Mouse (Mus musculus) myocyte (in vitro differentiated cells): ENCODE data around the gene Pbx1. TPM values are rescaled to one million over a fixed set of nuclear protein-coding genes. Genes with fewer than 3 reads are reported as not detected.

Source experiments
- H3K27me3 ChIP-seq: one replicate; pipeline ENCODE4 v1.6.1; 2011; ENCODE audit not compliant: control insufficient read depth, insufficient read depth, insufficient read length
- H3K36me3 ChIP-seq: one replicate; pipeline ENCODE4 v1.6.1; 2011; ENCODE audit not compliant: control insufficient read depth, insufficient read depth
- H3K4me2 ChIP-seq: one replicate; pipeline ENCODE4 v1.6.1; 2011; ENCODE audit warnings: low read depth, control low read depth
- H3K4me3 ChIP-seq: one replicate; pipeline ENCODE4 v1.5.1; 2011; ENCODE audit warnings: mild to moderate bottlenecking, control low read depth, moderate library complexity
- H3K79me2 ChIP-seq: one replicate; pipeline ENCODE4 v1.6.1; 2011; ENCODE audit not compliant: control insufficient read depth, insufficient read depth
- H3ac ChIP-seq: one replicate; pipeline ENCODE4 v1.6.1; 2011; ENCODE audit not compliant: control insufficient read depth, insufficient read length
- CEBPB ChIP-seq: IDR thresholded peaks from 2 replicates; pipeline ENCODE4 v1.6.1; 2011; ENCODE audit warnings: mild to moderate bottlenecking, moderate library complexity; ENCODE audit not compliant: poor library complexity, insufficient read depth, severe bottlenecking
- E2F4 ChIP-seq: IDR thresholded peaks from one replicate; pipeline ENCODE4 v1.6.1; 2011; ENCODE audit warnings: mild to moderate bottlenecking, control low read depth, moderate library complexity; ENCODE audit not compliant: insufficient read depth
- MAX ChIP-seq: IDR thresholded peaks from one replicate; pipeline ENCODE4 v1.6.1; 2011; ENCODE audit warnings: low read depth, mild to moderate bottlenecking, control low read depth
- MYOD1 ChIP-seq, 3 experiments: IDR thresholded peaks; one replicate each; pipeline ENCODE4 v1.6.1; 2011; ENCODE audit warnings: control low read depth in 2 of 3, low read depth in 2 of 3, mild to moderate bottlenecking in 2 of 3, moderate library complexity in 1 of 3; ENCODE audit not compliant: insufficient read length in 2 of 3, control insufficient read depth in 1 of 3
- MYOG ChIP-seq, 3 experiments: IDR thresholded peaks; one replicate each; pipeline ENCODE4 v1.6.1; 2011; ENCODE audit warnings: control low read depth in 2 of 3, low read depth in 2 of 3, mild to moderate bottlenecking in 2 of 3; ENCODE audit not compliant: insufficient read length in 2 of 3, control insufficient read depth in 1 of 3, insufficient read depth in 1 of 3
- POLR2A ChIP-seq: IDR thresholded peaks from one replicate; pipeline ENCODE4 v1.6.1; 2011; ENCODE audit warnings: low read depth, mild to moderate bottlenecking, control low read depth, moderate library complexity; ENCODE audit not compliant: insufficient read length
- POLR2AphosphoS2 ChIP-seq: IDR thresholded peaks from one replicate; pipeline ENCODE4 v1.6.1; 2011; ENCODE audit warnings: low read depth, control low read depth; ENCODE audit not compliant: insufficient read length
- REST ChIP-seq: IDR thresholded peaks from one replicate; pipeline ENCODE4 v1.6.1; 2011; ENCODE audit warnings: mild to moderate bottlenecking, control low read depth, moderate library complexity; ENCODE audit not compliant: insufficient read depth, insufficient read length
- SRF ChIP-seq: IDR thresholded peaks from one replicate; pipeline ENCODE4 v1.6.1; 2011; ENCODE audit warnings: low read depth; ENCODE audit not compliant: control insufficient read depth, insufficient read length
- TCF12 ChIP-seq: IDR thresholded peaks from one replicate; pipeline ENCODE4 v1.6.1; 2011; ENCODE audit warnings: mild to moderate bottlenecking, control low read depth; ENCODE audit not compliant: poor library complexity, insufficient read depth, severe bottlenecking
- TCF3 ChIP-seq: IDR thresholded peaks from one replicate; pipeline ENCODE4 v1.6.1; 2011; ENCODE audit warnings: low read depth, control low read depth; ENCODE audit not compliant: insufficient read length
- USF1 ChIP-seq: IDR thresholded peaks from one replicate; pipeline ENCODE4 v1.6.1; 2011; ENCODE audit warnings: low read depth, mild to moderate bottlenecking, control low read depth, moderate library complexity
- polyA plus RNA-seq: library from polyadenylated mRNA; unstranded; fragments of >200 nt; fragmentation: generic; extraction: Trizol; gene quantifications from one replicate; pipeline ENCODE4 v1.2.1, GENCODE M21; 2012; ENCODE audit warnings: missing spikeins

Gene Pbx1
- polyA plus RNA-seq, 1 experiment: 11.4 TPM

DNA sequence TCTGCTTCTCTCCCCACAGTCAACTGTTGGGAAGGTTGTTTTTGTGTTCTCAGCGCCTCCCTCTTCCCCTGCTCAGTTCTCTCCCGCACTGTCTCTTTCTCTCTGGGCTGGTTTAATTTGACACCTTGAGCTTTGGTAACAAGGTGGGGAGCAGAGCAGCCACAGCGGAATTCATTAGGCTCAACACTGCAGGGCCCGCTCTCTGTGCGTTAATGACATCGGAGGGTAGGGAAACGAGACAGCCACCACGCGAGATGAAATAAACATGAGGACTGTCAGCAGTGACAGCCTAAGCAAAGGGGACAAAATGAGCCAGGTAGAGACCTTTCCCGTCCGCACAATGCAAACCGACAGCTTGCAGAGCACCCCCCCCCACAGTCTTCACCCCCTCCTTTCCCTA is 90.2 kb downstream of the Pbx1 start:
- Histone ChIP-seq H3K4me3 (no peak overlapping the region), H3K79me2 (peaks cover 4% of the 10 kb centered on the region), H3K4me2 (no peak overlapping the region), H3K36me3 (no peaks in the 10 kb centered on the region), H3ac (no peak overlapping the region), H3K27me3 (no peaks in the 10 kb centered on the region)
- TF ChIP-seq MYOG (IDR thresholded peaks at IDR 0.05; ENCODE audit: control insufficient read depth in 1 of 3, insufficient read depth in 1 of 3, insufficient read length in 2 of 3, low read depth in 2 of 3): no peak
- no peak for TF ChIP-seq TCF3
- no peak for TF ChIP-seq REST
- TF ChIP-seq CEBPB: no peak
- no peak for TF ChIP-seq TCF12

DNA sequence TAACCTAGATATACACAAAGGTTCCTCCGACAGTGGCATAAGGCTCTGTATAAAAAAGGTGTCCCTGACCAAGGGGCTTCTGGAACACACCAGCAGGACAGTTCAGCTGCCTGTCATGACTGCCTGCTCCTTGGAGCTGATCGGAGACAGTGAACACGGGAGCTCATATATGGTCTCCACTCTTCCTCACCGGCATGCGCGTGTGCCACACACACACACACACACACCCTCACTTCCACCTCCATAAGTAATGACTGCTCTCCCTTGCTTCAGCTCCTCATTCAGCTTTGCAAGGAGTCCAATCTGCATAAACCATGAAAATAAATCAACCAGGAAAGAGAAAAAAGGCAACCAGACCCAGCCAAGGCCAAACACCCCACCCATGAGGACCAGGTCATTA is 90.7 kb downstream of the Pbx1 start:
- TF ChIP-seq SRF (no peak), E2F4 (no peak)
- Histone ChIP-seq H3ac (no peak overlapping the region), H3K36me3 (no peaks in the 10 kb centered on the region), H3K27me3 (no peaks in the 10 kb centered on the region), H3K4me3 (no peak overlapping the region), H3K4me2 (no peak overlapping the region), H3K79me2 (peaks cover 4% of the 10 kb centered on the region)

DNA sequence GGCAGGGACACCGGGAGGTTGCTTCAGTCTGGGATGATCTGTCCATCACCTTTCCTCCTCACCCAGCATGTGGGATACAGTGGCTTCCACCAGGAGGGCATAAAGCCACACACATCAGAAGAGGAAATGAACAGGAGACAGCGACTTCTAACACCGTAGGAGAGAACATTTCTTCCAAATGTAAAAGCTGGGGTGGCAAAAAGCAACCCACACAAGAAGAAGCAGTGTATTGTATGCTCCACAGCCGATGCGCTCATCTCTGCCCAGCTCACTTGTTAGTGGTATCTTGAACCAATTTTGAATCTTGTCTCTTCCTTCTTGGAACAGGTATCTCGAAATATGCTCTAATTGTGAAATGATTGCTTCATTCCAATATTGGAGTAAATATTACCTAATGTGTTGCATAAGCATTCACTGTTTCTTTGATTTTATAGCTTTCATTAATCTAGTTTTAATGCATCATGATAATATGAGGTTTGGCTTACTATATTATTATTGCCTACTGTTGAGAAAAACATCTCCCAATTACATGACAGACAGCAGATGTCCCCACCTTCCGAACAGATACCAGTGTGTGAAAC is 95.7 kb downstream of the Pbx1 start:
- Histone ChIP-seq H3ac (no peak overlapping the region), H3K4me3 (no peak overlapping the region), H3K79me2 (peaks cover 4% of the 10 kb centered on the region), H3K27me3 (no peaks in the 10 kb centered on the region), H3K36me3 (no peaks in the 10 kb centered on the region), H3K4me2 (no peak overlapping the region)
- TF ChIP-seq E2F4 (no peak), POLR2AphosphoS2 (no peak), SRF (no peak), REST (no peak), TCF3 (no peak), MYOG (IDR thresholded peaks at IDR 0.05; ENCODE audit: control insufficient read depth in 1 of 3, insufficient read depth in 1 of 3, insufficient read length in 2 of 3, low read depth in 2 of 3) (no peak), MAX (no peak), USF1 (no peak), POLR2A (no peak), MYOD1 (IDR thresholded peaks at IDR 0.05; ENCODE audit: control insufficient read depth in 1 of 3, insufficient read length in 2 of 3, low read depth in 2 of 3) (no peak), CEBPB (no peak), TCF12 (no peak)

DNA sequence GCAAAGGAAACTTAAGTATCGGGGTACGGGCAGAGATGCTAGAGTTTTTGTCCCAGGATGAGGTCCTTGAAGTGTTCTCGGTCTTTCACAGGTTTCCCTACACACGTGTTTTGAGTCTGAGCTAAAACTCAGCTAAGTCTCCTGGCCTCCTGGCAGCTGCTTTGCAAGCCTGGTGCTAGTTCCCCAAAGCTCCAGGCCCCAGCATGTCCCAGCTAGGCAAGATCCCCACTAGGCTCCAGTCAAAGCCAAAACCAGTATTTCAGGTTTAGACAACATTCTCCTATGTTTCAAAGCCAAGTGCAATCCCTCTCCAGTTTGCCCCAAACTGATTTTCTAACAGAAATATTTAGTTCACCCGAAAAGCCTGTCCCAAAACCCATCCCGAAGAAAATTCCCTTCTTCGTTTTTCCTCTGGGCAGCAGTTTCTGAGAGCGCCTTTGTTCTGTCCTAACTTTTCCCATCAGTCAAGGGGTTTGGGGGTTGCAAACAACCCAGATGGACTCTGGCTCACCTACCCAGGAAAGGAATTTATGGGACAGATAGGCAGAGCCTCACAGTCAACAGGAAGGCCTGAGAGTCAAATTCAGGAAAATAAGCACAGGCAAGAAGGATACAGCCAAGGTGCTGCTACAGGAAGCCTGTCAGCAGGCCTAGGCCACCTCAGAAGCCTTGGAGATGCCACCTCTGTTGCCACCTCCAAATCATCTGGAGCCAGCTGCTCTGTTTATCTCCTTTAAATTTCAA is 97.1 kb downstream of the Pbx1 start:
- H3K27me3 ChIP-seq: no peaks in the 10 kb centered on the region
- H3K79me2 ChIP-seq: peaks cover 4% of the 10 kb centered on the region
- H3K36me3 ChIP-seq: no peaks in the 10 kb centered on the region
- no peak overlapping the region for H3ac ChIP-seq
- no peak overlapping the region for H3K4me3 ChIP-seq
- H3K4me2 ChIP-seq: no peak overlapping the region
- no peak for TF ChIP-seq MAX
- no peak for TF ChIP-seq CEBPB
- no peak for TF ChIP-seq TCF12
- no peak for TF ChIP-seq MYOD1 (IDR thresholded peaks at IDR 0.05; ENCODE audit: control insufficient read depth in 1 of 3, insufficient read length in 2 of 3, low read depth in 2 of 3)
- no peak for TF ChIP-seq REST
- TF ChIP-seq USF1: no peak
- no peak for TF ChIP-seq E2F4
- no peak for TF ChIP-seq POLR2AphosphoS2
- no peak for TF ChIP-seq SRF
- TF ChIP-seq MYOG (IDR thresholded peaks at IDR 0.05; ENCODE audit: control insufficient read depth in 1 of 3, insufficient read depth in 1 of 3, insufficient read length in 2 of 3, low read depth in 2 of 3): no peak
- TF ChIP-seq TCF3: no peak
- TF ChIP-seq POLR2A: no peak

DNA sequence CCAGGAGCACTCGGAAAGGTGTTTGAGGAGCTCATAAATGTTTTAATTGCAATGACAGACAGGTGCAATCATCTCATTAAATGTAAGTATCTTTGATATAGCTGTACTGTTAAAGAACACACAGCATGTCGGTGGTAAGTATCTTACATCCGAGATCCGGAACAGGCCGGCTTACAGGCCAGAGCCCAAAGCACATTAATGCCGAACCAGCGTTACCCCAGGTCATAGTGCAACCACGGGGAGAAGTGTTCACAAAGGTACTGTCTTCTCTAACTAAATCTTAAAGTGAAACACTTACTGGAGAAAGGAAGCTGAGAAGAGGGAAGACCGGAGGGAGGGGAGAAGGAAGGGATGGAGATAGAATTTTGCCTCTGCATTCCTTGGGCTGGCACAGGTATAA is 100.0 kb downstream of the Pbx1 start:
- Histone ChIP-seq H3K27me3 (no peaks in the 10 kb centered on the region), H3K4me3 (no peak overlapping the region), H3K79me2 (peaks cover 7% of the 10 kb centered on the region), H3K4me2 (no peak overlapping the region), H3ac (no peak overlapping the region), H3K36me3 (no peaks in the 10 kb centered on the region)
- TF ChIP-seq SRF (no peak), MYOG (IDR thresholded peaks at IDR 0.05; ENCODE audit: control insufficient read depth in 1 of 3, insufficient read depth in 1 of 3, insufficient read length in 2 of 3, low read depth in 2 of 3) (no peak), TCF3 (no peak), POLR2AphosphoS2 (no peak)
